Mouse (Mus musculus) stomach, embryonic 16.5 days (tissue): Measurements from ENCODE around the gene Olfr5. TPM values are rescaled to one million over a fixed set of nuclear protein-coding genes. Genes with fewer than 3 reads are reported as not detected.

Experiments
- ATAC-seq: fragments of 200-750 bp; cut with Nextera tagmentation; 2 replicates; pipeline ENCODE4 v1.8.0; 2017; ENCODE audit warnings: moderate number of reproducible peaks, moderate TSS enrichment; ENCODE audit not compliant: insufficient read depth, low FRiP score
- H3K27ac ChIP-seq: fragments of 300-500 bp; sonication (generic); 2 replicates; pipeline ENCODE4 v1.5.1; 2014; ENCODE audit warnings: low read length
- H3K27me3 ChIP-seq: fragments of 300-500 bp; sonication (generic); 2 replicates; pipeline ENCODE4 v1.6.1; 2014; ENCODE audit warnings: low read length, control low read depth, mixed read lengths; ENCODE audit not compliant: control insufficient read depth, insufficient read depth
- H3K36me3 ChIP-seq: fragments of 300-500 bp; sonication (generic); 2 replicates; pipeline ENCODE4 v1.6.1; 2014; ENCODE audit warnings: low read length; ENCODE audit not compliant: control insufficient read depth, insufficient read depth
- H3K4me1 ChIP-seq: fragments of 300-500 bp; sonication (generic); 2 replicates; pipeline ENCODE4 v1.6.1; 2014; ENCODE audit warnings: low read length, control low read depth, mixed read lengths; ENCODE audit not compliant: control insufficient read depth, insufficient read depth
- H3K4me2 ChIP-seq: fragments of 300-500 bp; sonication (generic); 2 replicates; pipeline ENCODE4 v1.6.1; 2014; ENCODE audit warnings: low read depth, low read length, mixed read lengths
- H3K4me3 ChIP-seq: fragments of 300-500 bp; sonication (generic); replicated peaks from 2 replicates; pipeline ENCODE4 v1.5.1; 2014; ENCODE audit warnings: mild to moderate bottlenecking, low read length
- H3K9ac ChIP-seq: fragments of 300-500 bp; sonication (generic); 2 replicates; pipeline ENCODE4 v1.6.1; 2014; ENCODE audit warnings: low read length
- H3K9me3 ChIP-seq: fragments of 300-500 bp; sonication (generic); replicated peaks from 2 replicates; pipeline ENCODE4 v1.6.1; 2016; ENCODE audit warnings: low read length, control low read depth; ENCODE audit not compliant: control insufficient read depth
- WGBS: fragments of 180-500 bp; shearing (Covaris S2); extraction: QIAGEN DNeasy Blood & Tissue Kit; methylation state at CpG from one replicate; pipeline ENCODE4 v1.1.7; 2014; 5-methylcytosine and 5-hydroxymethylcytosine counted together
- polyA plus RNA-seq: library from polyadenylated mRNA; unstranded; fragments of >200 nt; fragmentation: Nextera tagmentation; extraction: Ambion mirVana; gene quantifications from 2 replicates; pipeline ENCODE4 v1.2.1, GENCODE M21; 2015

The Olfr5 gene
- polyA plus RNA-seq, 1 experiment from 2014 or later, result not detected

DNA sequence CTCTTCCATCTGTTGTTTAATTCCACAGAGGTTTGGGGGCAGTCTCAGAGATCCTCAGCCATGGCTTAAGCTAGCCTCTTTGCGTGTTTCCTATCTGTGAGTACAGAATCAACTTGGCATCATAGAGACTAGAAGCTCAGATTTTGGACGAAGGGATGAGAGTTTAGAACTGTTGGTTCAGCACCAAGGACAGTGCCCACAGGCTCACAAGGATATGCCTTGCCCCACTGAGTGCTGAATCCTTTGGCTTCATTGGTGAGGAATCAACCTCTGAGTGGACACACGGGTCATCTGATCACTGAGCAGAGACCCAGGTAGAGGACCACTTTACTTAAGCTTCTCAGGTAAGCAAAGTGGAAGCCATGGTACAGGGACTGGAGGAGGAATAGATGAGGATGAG, 30.3 kb downstream of the Olfr5 start:
- H3K9ac ChIP-seq, result no peak overlapping the region
- no peak for ATAC-seq
- H3K4me2 ChIP-seq, result no peak overlapping the region
- no peaks in the 10 kb centered on the region for H3K4me1 ChIP-seq
- 44% methylated on average over 3 of the region's 3 CpGs for WGBS
- H3K9me3 ChIP-seq, result no peaks in the 10 kb centered on the region
- H3K36me3 ChIP-seq, result no peaks in the 10 kb centered on the region
- H3K4me3 ChIP-seq, result no peak overlapping the region
- no peaks in the 10 kb centered on the region for H3K27me3 ChIP-seq
- H3K27ac ChIP-seq, result no peak overlapping the region

DNA sequence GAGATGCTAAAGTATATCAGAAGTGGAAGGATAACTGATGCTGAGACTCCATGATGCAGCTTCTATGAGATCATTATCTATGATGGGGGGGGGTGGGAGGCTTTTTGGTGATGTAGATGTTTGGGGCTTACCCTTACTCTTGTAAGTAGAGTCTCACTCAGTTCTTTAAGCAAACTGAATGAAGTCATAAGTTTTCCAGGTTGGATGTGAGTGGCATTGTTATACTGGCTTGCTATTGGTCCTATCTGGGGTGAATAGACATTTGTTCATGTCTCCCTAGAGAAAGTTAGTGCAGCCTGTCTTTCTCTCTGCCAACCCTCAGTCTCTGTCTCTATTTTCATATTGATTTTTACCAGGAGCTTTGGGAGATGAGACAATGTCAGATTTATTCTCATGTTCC, 30.9 kb downstream of the Olfr5 start, which contains the start of gene Olfr1336:
TSS of gene Olfr1336 (plus strand) at position 301 of the 400 bp plus-strand sequence.
- no peak within 1 kb of the TSS for H3K9ac ChIP-seq
- H3K4me3 ChIP-seq, result no peak within 1 kb of the TSS
- no peaks in the 10 kb centered on the region for H3K27me3 ChIP-seq
- no peak for ATAC-seq
- H3K4me1 ChIP-seq, result no peaks in the 10 kb centered on the region
- no peak within 1 kb of the TSS for H3K4me2 ChIP-seq
- H3K9me3 ChIP-seq, result no peaks in the 10 kb centered on the region
- H3K36me3 ChIP-seq, result no peaks in the 10 kb centered on the region
- no peak within 1 kb of the TSS for H3K27ac ChIP-seq

DNA sequence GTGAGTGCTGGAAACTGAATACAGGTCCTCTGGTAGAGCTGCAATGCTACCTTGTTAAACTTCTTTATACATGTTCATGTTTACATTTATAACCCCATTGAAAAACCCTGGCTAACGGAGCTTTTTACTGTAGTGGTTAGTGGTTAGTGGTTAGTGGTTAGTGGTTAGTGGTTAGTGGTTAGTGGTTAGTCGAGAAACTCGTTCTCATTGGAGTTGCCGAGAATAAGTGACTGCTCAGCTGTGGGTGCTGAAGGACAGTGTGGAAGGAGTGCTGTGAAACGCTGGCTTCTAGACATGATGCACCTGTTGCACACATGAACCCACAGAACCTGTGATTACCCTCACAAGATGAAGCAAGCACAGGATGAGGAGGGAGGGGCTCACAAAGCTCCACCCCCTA, 39.0 kb downstream of the Olfr5 start:
- WGBS, result 87% methylated on average over 5 of the region's 5 CpGs
- Histone ChIP-seq H3K27ac (no peak overlapping the region), H3K9ac (no peak overlapping the region), H3K27me3 (no peaks in the 10 kb centered on the region), H3K4me1 (no peaks in the 10 kb centered on the region), H3K9me3 (no peaks in the 10 kb centered on the region), H3K4me2 (no peak overlapping the region), H3K4me3 (no peak overlapping the region), H3K36me3 (no peaks in the 10 kb centered on the region)
- ATAC-seq, result no peak

DNA sequence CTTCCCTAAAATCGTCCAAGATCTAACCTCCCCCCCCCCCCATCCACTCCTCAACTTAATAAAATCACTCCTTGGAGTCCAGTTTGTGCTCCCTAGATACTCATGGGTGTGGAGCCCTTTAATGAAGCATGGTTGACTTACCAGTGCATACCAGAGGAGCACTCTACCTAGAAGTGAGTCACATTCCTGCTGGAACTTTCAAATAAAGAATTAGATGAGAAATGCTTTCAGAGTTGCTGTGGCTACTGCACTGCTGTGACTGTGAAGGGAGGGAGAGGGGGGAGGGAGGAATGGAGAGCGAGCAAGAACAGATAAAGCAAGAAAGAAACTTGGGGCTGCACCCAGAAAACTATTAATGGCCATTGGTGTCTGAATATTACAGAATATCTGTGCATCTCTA, 45.6 kb downstream of the Olfr5 start:
- Histone ChIP-seq H3K4me2 (no peak overlapping the region), H3K27ac (no peak overlapping the region), H3K36me3 (no peaks in the 10 kb centered on the region), H3K9me3 (no peaks in the 10 kb centered on the region), H3K9ac (no peak overlapping the region), H3K4me1 (no peaks in the 10 kb centered on the region), H3K27me3 (no peaks in the 10 kb centered on the region), H3K4me3 (no peak overlapping the region)
- no peak for ATAC-seq
- WGBS, result 71% methylated on average over 2 of the region's 2 CpGs

DNA sequence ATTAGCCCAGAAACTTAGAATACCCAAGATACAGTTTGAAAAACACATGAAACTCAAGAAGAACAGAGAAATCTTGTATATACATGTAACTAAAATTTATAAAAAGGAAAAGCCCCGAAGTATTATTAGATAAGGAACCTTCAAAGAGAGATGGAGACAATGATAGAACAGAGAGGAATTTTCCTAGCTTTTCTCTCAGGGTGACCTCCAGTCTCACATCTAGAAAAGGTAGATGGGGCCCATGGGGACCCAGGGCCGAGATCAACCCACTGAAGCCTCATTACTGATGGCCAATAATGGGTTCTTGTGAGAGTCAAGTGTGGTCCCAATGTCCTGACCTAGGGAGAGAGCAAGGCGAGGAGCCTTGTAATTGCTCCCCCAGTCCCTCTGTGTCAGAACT, 48.4 kb downstream of the Olfr5 start, which contains the start of gene Olfr1344:
TSS of gene Olfr1344 (plus strand) at position 301 of the 400 bp plus-strand sequence.
- ATAC-seq, result no peak
- H3K36me3 ChIP-seq, result no peaks in the 10 kb centered on the region
- no peak within 1 kb of the TSS for H3K4me2 ChIP-seq
- H3K27ac ChIP-seq, result no peak within 1 kb of the TSS
- no peak within 1 kb of the TSS for H3K4me3 ChIP-seq
- H3K27me3 ChIP-seq, result no peaks in the 10 kb centered on the region
- no peaks in the 10 kb centered on the region for H3K4me1 ChIP-seq
- H3K9me3 ChIP-seq, result no peaks in the 10 kb centered on the region
- 78% methylated on average over 3 of the region's 3 CpGs for WGBS
- no peak within 1 kb of the TSS for H3K9ac ChIP-seq

DNA sequence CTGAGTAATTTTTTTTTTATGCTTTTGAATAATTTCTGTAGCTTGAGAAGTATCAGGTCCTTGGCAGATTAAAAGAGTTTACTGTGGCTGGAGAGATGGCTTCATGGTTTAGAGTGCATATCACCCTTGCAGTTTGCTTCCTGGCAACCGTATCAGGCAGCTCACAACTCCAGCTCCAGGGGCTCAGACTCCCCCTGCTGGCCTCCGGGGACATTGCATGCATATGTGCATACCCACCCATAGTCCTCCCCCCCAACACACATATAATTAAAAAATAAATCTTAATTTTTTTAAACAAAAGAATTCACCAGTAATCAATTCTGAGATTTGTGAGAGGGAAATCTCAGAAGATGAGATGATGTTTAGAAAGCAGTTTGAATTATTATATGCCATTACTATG, 56.4 kb downstream of the Olfr5 start:
- H3K36me3 ChIP-seq, result no peaks in the 10 kb centered on the region
- H3K9me3 ChIP-seq, result no peaks in the 10 kb centered on the region
- no peaks in the 10 kb centered on the region for H3K27me3 ChIP-seq
- no peak overlapping the region for H3K4me2 ChIP-seq
- 36% methylated on average over 2 of the region's 2 CpGs for WGBS
- H3K9ac ChIP-seq, result no peak overlapping the region
- no peak for ATAC-seq
- no peak overlapping the region for H3K27ac ChIP-seq
- H3K4me1 ChIP-seq, result no peaks in the 10 kb centered on the region
- H3K4me3 ChIP-seq, result no peak overlapping the region

DNA sequence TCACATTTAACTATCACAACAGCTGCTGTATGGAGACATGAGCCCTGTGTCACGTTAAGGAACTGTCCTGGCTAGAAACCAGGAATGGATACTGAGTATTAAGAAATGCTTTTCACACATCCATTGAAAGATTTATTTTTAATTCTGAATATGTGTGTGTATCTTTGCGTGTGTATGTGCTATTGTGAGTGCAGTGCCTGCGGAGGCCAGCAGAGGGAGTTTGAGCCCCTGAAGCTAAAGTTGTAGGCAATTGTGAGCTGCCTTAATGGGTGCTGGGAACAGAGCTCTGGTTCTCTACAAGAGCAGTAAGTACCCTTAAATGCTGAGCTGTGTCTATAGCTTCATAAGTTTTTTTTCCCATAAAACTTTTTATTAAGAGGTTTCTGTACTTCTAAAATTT, 57.4 kb downstream of the Olfr5 start:
- H3K9me3 ChIP-seq, result no peaks in the 10 kb centered on the region
- H3K4me3 ChIP-seq, result no peak overlapping the region
- no peak overlapping the region for H3K9ac ChIP-seq
- ATAC-seq, result no peak
- no peaks in the 10 kb centered on the region for H3K4me1 ChIP-seq
- H3K4me2 ChIP-seq, result no peak overlapping the region
- no peak overlapping the region for H3K27ac ChIP-seq
- no peaks in the 10 kb centered on the region for H3K27me3 ChIP-seq
- WGBS, result 88% methylated on average over 3 of the region's 3 CpGs
- H3K36me3 ChIP-seq, result no peaks in the 10 kb centered on the region

Other genes with a start within 250 kb of the Olfr5 start
- not detected in 2 replicates for gene Epp13, start 234.2 kb downstream of the Olfr5 start, polyA plus RNA-seq
- 7.4 and 9.8 TPM in 2 replicates for gene Zfp667, start 200.4 kb downstream of the Olfr5 start, polyA plus RNA-seq
- 4.6 and 5.9 TPM in 2 replicates for gene Zfp583, start 155.7 kb downstream of the Olfr5 start, polyA plus RNA-seq
- 1.3 and 1.7 TPM in 2 replicates for gene Gm3854, start 143.2 kb downstream of the Olfr5 start, polyA plus RNA-seq
- gene Zfp78, start 123.7 kb downstream of the Olfr5 start, polyA plus RNA-seq, result 2.8 and 3.0 TPM in 2 replicates
- 6.4 and 6.7 TPM in 2 replicates for gene Zfp28, start 103.6 kb downstream of the Olfr5 start, polyA plus RNA-seq
- gene Smim17, start 88.2 kb downstream of the Olfr5 start, polyA plus RNA-seq, result 0.31 TPM in 1 of 2 replicates, not detected in the other
- gene Gm20715, start 76.7 kb downstream of the Olfr5 start, polyA plus RNA-seq, result not detected in 2 replicates
- not detected in 2 replicates for gene Olfr1344, start 48.3 kb downstream of the Olfr5 start, polyA plus RNA-seq
- not detected in 2 replicates for gene Olfr1336, start 30.8 kb downstream of the Olfr5 start, polyA plus RNA-seq
- gene Olfr1346, start 19.8 kb downstream of the Olfr5 start, polyA plus RNA-seq, result not detected in 2 replicates
- not detected in 2 replicates for gene Olfr1347, start 12.8 kb upstream of the Olfr5 start, polyA plus RNA-seq
- gene Olfr1348, start 21.8 kb upstream of the Olfr5 start, polyA plus RNA-seq, result not detected in 2 replicates
- not detected in 2 replicates for gene Olfr1349, start 36.0 kb upstream of the Olfr5 start, polyA plus RNA-seq
- not detected in 2 replicates for gene Olfr1350, start 77.9 kb upstream of the Olfr5 start, polyA plus RNA-seq
- 4.9 and 7.0 TPM in 2 replicates for gene Zim1, start 209.5 kb upstream of the Olfr5 start, polyA plus RNA-seq
- gene Peg3, start 243.5 kb upstream of the Olfr5 start, polyA plus RNA-seq, result 148 and 157 TPM in 2 replicates
- 4.9 and 5.6 TPM in 2 replicates for gene Usp29, start 243.6 kb upstream of the Olfr5 start, polyA plus RNA-seq